Mouse (Mus musculus) intestine, embryonic 15.5 days (tissue): Measurements from ENCODE around the gene Abcg5. TPM values are rescaled to one million over a fixed set of nuclear protein-coding genes. Genes with fewer than 3 reads are reported as not detected.

Source experiments
- ATAC-seq: fragments of 200-750 bp; cut with Nextera tagmentation; 2 replicates; pipeline ENCODE4 v1.8.0; 2017; ENCODE audit warnings: moderate TSS enrichment, moderate library complexity
- H3K27ac ChIP-seq: fragments of 300-500 bp; sonication (generic); 2 replicates; pipeline ENCODE4 v1.5.1; 2015; ENCODE audit warnings: mild to moderate bottlenecking, inconsistent platforms
- H3K27me3 ChIP-seq: fragments of 300-500 bp; sonication (generic); replicated peaks from 2 replicates; pipeline ENCODE4 v1.6.1; 2015; ENCODE audit warnings: inconsistent platforms
- H3K36me3 ChIP-seq: fragments of 300-500 bp; sonication (generic); 2 replicates; pipeline ENCODE4 v1.6.1; 2015; ENCODE audit warnings: inconsistent platforms
- H3K4me1 ChIP-seq: fragments of 300-500 bp; sonication (generic); replicated peaks from 2 replicates; pipeline ENCODE4 v1.6.1; 2015; ENCODE audit warnings: inconsistent platforms
- H3K4me2 ChIP-seq: fragments of 300-500 bp; sonication (generic); replicated peaks from 2 replicates; pipeline ENCODE4 v1.6.1; 2015; ENCODE audit warnings: mild to moderate bottlenecking, inconsistent platforms
- H3K4me3 ChIP-seq: fragments of 300-500 bp; sonication (generic); replicated peaks from 2 replicates; pipeline ENCODE4 v1.5.1; 2015; ENCODE audit warnings: inconsistent platforms
- H3K9ac ChIP-seq: fragments of 300-500 bp; sonication (generic); 2 replicates; pipeline ENCODE4 v1.6.1; 2015; ENCODE audit warnings: inconsistent platforms
- H3K9me3 ChIP-seq: fragments of 300-500 bp; sonication (generic); 2 replicates; pipeline ENCODE4 v1.6.1; 2016; ENCODE audit warnings: inconsistent platforms
- whole genome bisulfite sequencing: fragments of 180-500 bp; shearing (Covaris S2); methylation state at CpG from one replicate; pipeline ENCODE4 v1.1.7; 2015; 5-methylcytosine and 5-hydroxymethylcytosine counted together
- polyA plus RNA-seq: library from polyadenylated mRNA; unstranded; fragments of >200 nt; fragmentation: Nextera tagmentation; extraction: Ambion mirVana; gene quantifications from 2 replicates; pipeline ENCODE4 v1.2.1, GENCODE M21; 2015

Gene Abcg5
- polyA plus RNA-seq, 1 experiment from 2014 or later: 2.3 TPM

GRCm38 (mm10) chr17:84620076-84620475 lies 62.7 kb downstream of the Abcg5 start:
- Histone ChIP-seq H3K27me3 (no peaks in the 10 kb centered on the region), H3K9me3 (no peaks in the 10 kb centered on the region), H3K4me1 (0 out of 2 replicates have a peak, but pooled peaks cover 3% of the 10 kb centered on the region), H3K27ac (peak overlapping the region; percentile 65; the same call in 1 of the 2 replicates), H3K4me3 (no peak overlapping the region), H3K4me2 (no peak overlapping the region), H3K36me3 (no peaks in the 10 kb centered on the region), H3K9ac (no peak overlapping the region)
- ATAC-seq: peak; percentile 35; the same call in 1 of the 2 replicates
- WGBS: 35% methylated on average over 3 of the region's 3 CpGs

- Histone ChIP-seq H3K27ac (peak overlapping the region; percentile 54; the same call in 1 of the 2 replicates), H3K36me3 (0 out of 2 replicates have a peak, but pooled peaks cover under 1% of the 10 kb centered on the region)
Measured at GRCm38 (mm10) chr17:84619112-84619511, 63.7 kb downstream of the Abcg5 start.

GRCm38 (mm10) chr17:84617953-84618352 lies 64.9 kb downstream of the Abcg5 start:
- no peak overlapping the region for H3K4me3 ChIP-seq
- H3K4me2 ChIP-seq: no peak overlapping the region
- 93% methylated on average over 6 of the region's 6 CpGs for WGBS

More at GRCm38 (mm10) chr17:84619112-84619511, 63.7 kb downstream of the Abcg5 start:
- Histone ChIP-seq H3K9ac (no peak overlapping the region), H3K9me3 (no peaks in the 10 kb centered on the region), H3K4me2 (no peak overlapping the region), H3K27me3 (no peaks in the 10 kb centered on the region), H3K4me1 (0 out of 2 replicates have a peak, but pooled peaks cover 3% of the 10 kb centered on the region), H3K4me3 (no peak overlapping the region)
- 79% methylated on average over 7 of the region's 7 CpGs for WGBS
- no peak for ATAC-seq

GRCm38 (mm10) chr17:84616526-84617074 lies 66.2 kb downstream of the Abcg5 start:
- no peaks in the 10 kb centered on the region for H3K9me3 ChIP-seq
- H3K27ac ChIP-seq: no peak overlapping the region
- WGBS: 81% methylated on average over 6 of the region's 6 CpGs
- H3K9ac ChIP-seq: no peak overlapping the region
- no peaks in the 10 kb centered on the region for H3K27me3 ChIP-seq
- H3K4me1 ChIP-seq: 0 out of 2 replicates have a peak, but pooled peaks cover 3% of the 10 kb centered on the region
- no peak overlapping the region for H3K4me2 ChIP-seq
- H3K36me3 ChIP-seq: peaks cover 8% of the 10 kb centered on the region
- no peak overlapping the region for H3K4me3 ChIP-seq
- ATAC-seq: no peak

More at GRCm38 (mm10) chr17:84617953-84618352, 64.9 kb downstream of the Abcg5 start:
- Histone ChIP-seq H3K27ac (no peak overlapping the region), H3K9me3 (no peaks in the 10 kb centered on the region), H3K9ac (no peak overlapping the region), H3K36me3 (peaks cover 8% of the 10 kb centered on the region), H3K4me1 (0 out of 2 replicates have a peak, but pooled peaks cover 3% of the 10 kb centered on the region), H3K27me3 (no peaks in the 10 kb centered on the region)
- no peak for ATAC-seq

GRCm38 (mm10) chr17:84615811-84616210 lies 67.0 kb downstream of the Abcg5 start:
- no peak overlapping the region for H3K4me3 ChIP-seq
- H3K4me1 ChIP-seq: 0 out of 2 replicates have a peak, but pooled peaks cover 3% of the 10 kb centered on the region
- no peak overlapping the region for H3K4me2 ChIP-seq
- 83% methylated on average over 11 of the region's 11 CpGs for WGBS
- peaks cover 8% of the 10 kb centered on the region for H3K36me3 ChIP-seq
- no peaks in the 10 kb centered on the region for H3K9me3 ChIP-seq
- no peak overlapping the region for H3K9ac ChIP-seq
- no peaks in the 10 kb centered on the region for H3K27me3 ChIP-seq
- ATAC-seq: no peak
- no peak overlapping the region for H3K27ac ChIP-seq

GRCm38 (mm10) chr17:84611971-84612370 lies 70.8 kb downstream of the Abcg5 start:
- peak; percentile 89 for ATAC-seq
- Histone ChIP-seq H3K4me3 (no peak overlapping the region), H3K4me1 (no peaks in the 10 kb centered on the region), H3K9me3 (no peaks in the 10 kb centered on the region), H3K9ac (peak overlapping the region; percentile 17; the same call in 1 of the 2 replicates), H3K27ac (no peak overlapping the region), H3K36me3 (peaks cover 8% of the 10 kb centered on the region), H3K27me3 (no peaks in the 10 kb centered on the region), H3K4me2 (no peak overlapping the region)
- WGBS: 34% methylated on average over 7 of the region's 7 CpGs

- Histone ChIP-seq H3K27ac (no peak overlapping the region), H3K4me3 (no peak overlapping the region), H3K36me3 (peaks cover 8% of the 10 kb centered on the region), H3K27me3 (no peaks in the 10 kb centered on the region), H3K9me3 (no peaks in the 10 kb centered on the region), H3K9ac (no peak overlapping the region), H3K4me1 (no peaks in the 10 kb centered on the region), H3K4me2 (no peak overlapping the region)
- 0 out of 2 replicates have a peak, but pooled peaks have one; percentile 18 for ATAC-seq
- WGBS: 78% methylated on average over 9 of the region's 9 CpGs
Measured at GRCm38 (mm10) chr17:84611500-84611899, 71.3 kb downstream of the Abcg5 start.

GRCm38 (mm10) chr17:84608606-84609005 lies 74.2 kb downstream of the Abcg5 start:
- no peak overlapping the region for H3K4me2 ChIP-seq
- H3K4me3 ChIP-seq: no peak overlapping the region
- no peak overlapping the region for H3K27ac ChIP-seq
- ATAC-seq: no peak
- H3K9me3 ChIP-seq: no peaks in the 10 kb centered on the region
- 0 out of 2 replicates have a peak, but pooled peaks cover under 1% of the 10 kb centered on the region for H3K4me1 ChIP-seq
- no peak overlapping the region for H3K9ac ChIP-seq
- H3K27me3 ChIP-seq: no peaks in the 10 kb centered on the region
- WGBS: 79% methylated on average over 4 of the region's 4 CpGs
- H3K36me3 ChIP-seq: peaks cover 3% of the 10 kb centered on the region

Other genes with a start within 250 kb of the Abcg5 start
- gene Thada, start 216.8 kb downstream of the Abcg5 start, polyA plus RNA-seq: 6.3 and 6.9 TPM in 2 replicates
- gene Plekhh2, start 171.1 kb downstream of the Abcg5 start, polyA plus RNA-seq: 7.4 and 8.0 TPM in 2 replicates
- 21.9 and 24.7 TPM in 2 replicates for gene Dync2li1, start 56.5 kb downstream of the Abcg5 start, polyA plus RNA-seq
- 0.30 and 0.57 TPM in 2 replicates for gene Abcg8, start 6.7 kb downstream of the Abcg5 start, polyA plus RNA-seq
- gene Lrpprc, start 107.8 kb upstream of the Abcg5 start, polyA plus RNA-seq: 56.7 and 57.0 TPM in 2 replicates